Mouse (Mus musculus): Measurements from ENCODE around the gene Plcl1. TPM values are rescaled to one million over a fixed set of nuclear protein-coding genes. Genes with fewer than 3 reads are reported as not detected.

Plcl1 gene
- total and polyA plus RNA-seq, 3 experiments, result 0.08 to 0.41 (median 0.13) TPM

GRCm38 (mm10) chr1:55427607-55428006 lies 21.9 kb downstream of the Plcl1 start:
- dilution Hi-C loops (cut with MboI; ENCODE audit: extremely low pct_ligation_motif_present, extremely low pct_unique_long_range_greater_than_20kb, low sequenced_read_pairs) (no loop called here), in situ Hi-C loops (cut with MboI; ENCODE audit: low pct_ligation_motif_present, low pct_unique_long_range_greater_than_20kb, low sequenced_read_pairs) (no loop called here)
- Histone ChIP-seq H3K79me2 (replicated peaks; ENCODE audit: control insufficient read depth, extremely low read depth, insufficient read depth, poor library complexity, severe bottlenecking) (no peaks in the 10 kb centered on the region), H3K4me3 (replicated peaks in 1 of 3; ENCODE audit: low read depth in 2 of 3, low read length in 2 of 3, poor library complexity in 1 of 3) (no peak overlapping the region), H3K27me3 (replicated peaks) (no peaks in the 10 kb centered on the region), H3K36me3 (replicated peaks in 1 of 2; ENCODE audit: control insufficient read depth in 1 of 2, insufficient read depth in 1 of 2, low read length in 1 of 2) (no peaks in the 10 kb centered on the region), H3K9me3 (replicated peaks; ENCODE audit: low read length) (no peaks in the 10 kb centered on the region), H3K27ac (ENCODE audit: insufficient read depth, low read depth) (no peak overlapping the region), H3K9ac (ENCODE audit: insufficient read depth, low read depth) (no peak overlapping the region), H3K4me1 (ENCODE audit: control insufficient read depth in 1 of 2, insufficient read depth in 2 of 2) (no peaks in the 10 kb centered on the region), H3K4me2 (ENCODE audit: insufficient read depth, low read depth, poor library complexity, severe bottlenecking) (no peak overlapping the region)
- TF ChIP-seq MAX (IDR thresholded peaks at IDR 0.05; ENCODE audit: low read length) (no peak), TBP (conservative IDR thresholded peaks at IDR 0.05; ENCODE audit: low read depth, low read length) (no peak), KAT2A (IDR thresholded peaks at IDR 0.05; ENCODE audit: insufficient replicate concordance, low read length) (no peak), TCF12 (IDR thresholded peaks at IDR 0.05; ENCODE audit: low read depth, low read length) (no peak), POLR2AphosphoS2 (IDR thresholded peaks at IDR 0.05; ENCODE audit: low read depth, low read length) (no peak), MXI1 (IDR thresholded peaks at IDR 0.05; ENCODE audit: low read depth, low read length) (no peak), ETS1 (conservative IDR thresholded peaks at IDR 0.05; ENCODE audit: low read depth, low read length) (no peak), PAX5 (IDR thresholded peaks at IDR 0.05; ENCODE audit: low read length) (no peak), MAFK (IDR thresholded peaks at IDR 0.05; ENCODE audit: insufficient replicate concordance, low read length) (no peak), ZMIZ1 (IDR thresholded peaks at IDR 0.05; ENCODE audit: low read depth, low read length) (no peak), GABPA (IDR thresholded peaks at IDR 0.05; ENCODE audit: insufficient replicate concordance, low read depth, low read length) (no peak), JUN (IDR thresholded peaks at IDR 0.05; ENCODE audit: insufficient read depth, low read depth, low read length) (no peak), IRF4 (IDR thresholded peaks at IDR 0.05; ENCODE audit: low read depth, low read length) (no peak), ELF1 (IDR thresholded peaks at IDR 0.05; ENCODE audit: low read depth, low read length) (no peak), SMC3 (IDR thresholded peaks at IDR 0.05; ENCODE audit: low read depth, low read length) (no peak), ZC3H11A (IDR thresholded peaks at IDR 0.05; ENCODE audit: low read depth, low read length) (no peak), EP300 (IDR thresholded peaks at IDR 0.05; ENCODE audit: low read length) (no peak), JUND (conservative IDR thresholded peaks at IDR 0.05; ENCODE audit: low read depth, low read length) (no peak), CHD2 (IDR thresholded peaks at IDR 0.05; ENCODE audit: low read length) (no peak)
- no peak for DNase-seq (ENCODE audit: extremely low read depth)

GRCm38 (mm10) chr1:55429051-55429450 lies 23.3 kb downstream of the Plcl1 start:
- Histone ChIP-seq H3K4me1 (ENCODE audit: control insufficient read depth in 1 of 2, insufficient read depth in 2 of 2) (no peaks in the 10 kb centered on the region), H3K27me3 (replicated peaks) (no peaks in the 10 kb centered on the region), H3K79me2 (replicated peaks; ENCODE audit: control insufficient read depth, extremely low read depth, insufficient read depth, poor library complexity, severe bottlenecking) (no peaks in the 10 kb centered on the region), H3K9ac (ENCODE audit: insufficient read depth, low read depth) (no peak overlapping the region), H3K4me3 (replicated peaks in 1 of 3; ENCODE audit: low read depth in 2 of 3, low read length in 2 of 3, poor library complexity in 1 of 3) (no peak overlapping the region), H3K9me3 (replicated peaks; ENCODE audit: low read length) (no peaks in the 10 kb centered on the region), H3K27ac (ENCODE audit: insufficient read depth, low read depth) (no peak overlapping the region), H3K4me2 (ENCODE audit: insufficient read depth, low read depth, poor library complexity, severe bottlenecking) (no peak overlapping the region), H3K36me3 (replicated peaks in 1 of 2; ENCODE audit: control insufficient read depth in 1 of 2, insufficient read depth in 1 of 2, low read length in 1 of 2) (no peaks in the 10 kb centered on the region)
- dilution Hi-C loops (cut with MboI; ENCODE audit: extremely low pct_ligation_motif_present, extremely low pct_unique_long_range_greater_than_20kb, low sequenced_read_pairs) (no loop called here), in situ Hi-C loops (cut with MboI; ENCODE audit: low pct_ligation_motif_present, low pct_unique_long_range_greater_than_20kb, low sequenced_read_pairs) (no loop called here)
- no peak for TF ChIP-seq CTCF (conservative IDR thresholded peaks at IDR 0.05 in 1 of 2, IDR thresholded peaks at IDR 0.05 in 1 of 2; ENCODE audit: low read depth in 2 of 2, low read length in 2 of 2)
- no peak for TF ChIP-seq KAT2A (IDR thresholded peaks at IDR 0.05; ENCODE audit: insufficient replicate concordance, low read length)
- no peak for TF ChIP-seq RAD21 (IDR thresholded peaks at IDR 0.05; ENCODE audit: low read depth, low read length)
- TF ChIP-seq POLR2A (IDR thresholded peaks at IDR 0.05; ENCODE audit: low read depth, low read length), result no peak
- no peak for TF ChIP-seq ELF1 (IDR thresholded peaks at IDR 0.05; ENCODE audit: low read depth, low read length)
- no peak for TF ChIP-seq NRF1 (IDR thresholded peaks at IDR 0.05; ENCODE audit: low read depth, low read length)
- no peak for TF ChIP-seq EP300 (IDR thresholded peaks at IDR 0.05; ENCODE audit: low read length)
- no peak for TF ChIP-seq ZKSCAN1 (IDR thresholded peaks at IDR 0.05; ENCODE audit: borderline replicate concordance, low read depth, low read length)
- no peak for TF ChIP-seq PAX5 (IDR thresholded peaks at IDR 0.05; ENCODE audit: low read length)
- TF ChIP-seq MYC (IDR thresholded peaks at IDR 0.05; ENCODE audit: low read depth, low read length), result no peak
- no peak for TF ChIP-seq UBTF (IDR thresholded peaks at IDR 0.05; ENCODE audit: low read depth, low read length)
- TF ChIP-seq ZC3H11A (IDR thresholded peaks at IDR 0.05; ENCODE audit: low read depth, low read length), result no peak
- no peak for TF ChIP-seq RCOR1 (conservative IDR thresholded peaks at IDR 0.05; ENCODE audit: low read depth, low read length)
- no peak for TF ChIP-seq BHLHE40 (IDR thresholded peaks at IDR 0.05; ENCODE audit: low read depth, low read length)
- no peak for TF ChIP-seq USF2 (conservative IDR thresholded peaks at IDR 0.05; ENCODE audit: low read depth, low read length)
- TF ChIP-seq POLR2AphosphoS2 (IDR thresholded peaks at IDR 0.05; ENCODE audit: low read depth, low read length), result no peak
- no peak for DNase-seq (ENCODE audit: extremely low read depth)

All from CH12.LX (cell line).